Mouse (Mus musculus) yolk sac, embryonic 10.5 days (tissue): ENCODE results near the gene Defb26.
A peak's percentile ranks its signal among the peaks of the same experiment; 100 is the strongest.

Experiments
- DNase-seq: peaks from one replicate; pipeline ENCODE4 v3.0.0-alpha.2; 2017; ENCODE audit warnings: low spot score

Gene Defb26

DNA sequence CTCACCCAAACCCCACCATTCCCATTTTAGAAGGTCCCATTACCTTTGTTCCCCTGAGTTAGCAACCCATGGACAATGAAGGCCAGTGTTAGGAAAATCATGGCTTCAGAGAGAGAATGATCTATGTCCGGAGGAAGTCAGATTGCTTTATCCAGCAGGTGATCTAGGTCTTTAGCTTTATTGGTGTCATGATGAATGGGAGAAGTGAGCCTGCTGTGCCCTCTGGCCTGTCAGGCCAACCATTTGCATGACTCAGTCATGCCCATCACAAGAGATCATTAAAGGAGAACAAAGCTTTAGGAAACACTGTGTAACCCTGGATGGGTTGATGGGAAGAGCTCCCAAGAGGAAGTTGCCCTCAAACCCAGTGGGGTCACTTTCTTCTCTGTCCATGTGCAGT is at the start of gene Defb26:
Gene Defb26, minus strand, starts transcription at position 101 of the 400 bp plus-strand sequence.
- no peak for DNase-seq

DNA sequence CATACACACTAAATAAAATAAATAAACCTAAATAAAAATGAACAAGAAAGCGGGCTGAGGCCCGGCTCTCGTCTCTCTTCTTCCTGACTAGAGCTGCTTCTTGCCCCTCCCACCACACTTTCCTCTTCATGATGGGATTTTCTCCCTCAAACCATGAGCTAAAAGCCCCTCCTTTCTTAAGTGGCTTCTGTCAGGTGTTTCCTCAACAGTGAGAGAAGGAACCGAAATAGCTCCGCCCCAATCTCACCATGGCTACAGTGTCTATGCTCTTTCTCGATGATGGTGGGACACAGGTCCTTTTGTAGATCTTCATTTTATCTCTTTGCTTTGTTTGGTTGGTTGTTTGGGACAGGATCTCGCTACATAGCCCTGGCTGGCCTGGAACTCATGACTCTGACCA is 45.2 kb upstream of the Defb26 start:
- DNase-seq, result no peak

DNA sequence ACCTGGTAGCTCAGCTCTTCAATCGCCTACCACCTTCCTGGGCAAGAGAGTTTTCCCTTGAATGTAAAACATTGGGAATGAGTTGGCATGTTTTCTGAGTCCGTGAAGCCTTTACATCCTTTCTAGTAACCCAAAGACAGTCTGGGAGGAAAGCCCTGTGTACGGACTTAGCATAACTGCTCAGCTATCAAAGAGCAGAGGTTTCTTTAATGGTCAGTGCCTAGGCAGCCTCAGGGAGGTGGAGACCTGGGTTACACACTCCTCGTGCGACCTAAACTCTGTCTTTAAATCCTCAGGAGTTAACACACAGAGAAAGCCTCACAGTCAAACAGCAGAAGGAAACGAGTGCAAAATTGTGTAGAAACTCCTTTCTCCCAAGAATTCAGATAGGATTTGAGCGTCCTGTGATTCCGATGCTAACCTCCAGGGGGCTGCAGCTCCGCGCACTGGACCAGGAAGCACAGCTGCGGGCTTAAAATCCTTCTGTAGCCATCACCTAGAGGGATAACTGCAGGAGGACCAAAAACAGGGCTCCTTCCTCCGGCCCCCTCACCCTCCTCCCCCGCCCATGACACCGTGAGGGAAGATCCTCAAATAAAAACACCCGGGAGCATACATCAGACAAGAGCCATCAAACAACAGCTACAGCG is 42.4 kb upstream of the Defb26 start:
- DNase-seq, result peak; percentile 58

GRCm38 (mm10) chr2:152548124-152548523 is 36.6 kb upstream of the Defb26 start:
- peak; percentile 63 for DNase-seq

DNA sequence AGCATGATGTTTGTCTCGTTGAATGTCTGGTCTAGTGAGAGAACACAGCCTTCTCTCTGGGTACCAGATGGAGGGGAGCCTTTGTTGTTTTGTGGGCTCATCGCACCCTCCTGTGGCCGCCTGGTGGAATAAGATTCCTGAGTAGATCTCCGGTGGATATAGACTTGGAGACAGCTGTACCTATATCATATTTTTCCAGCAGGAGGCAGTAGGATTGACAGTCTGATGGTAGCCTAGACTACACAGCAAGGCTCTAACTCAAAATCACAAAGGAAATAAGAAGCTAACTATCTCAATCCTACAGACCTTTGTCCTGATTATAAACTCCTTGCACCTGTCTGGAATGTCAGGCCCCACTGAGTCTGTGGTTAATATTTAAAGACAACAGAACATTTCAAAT is 33.2 kb upstream of the Defb26 start:
- peak; percentile 67 for DNase-seq

GRCm38 (mm10) chr2:152543478-152543877 is 32.0 kb upstream of the Defb26 start:
- DNase-seq, result no peak

- DNase-seq, result no peak
These were observed 31.4 kb upstream of the Defb26 start for GRCm38 (mm10) chr2:152542897-152543296.

GRCm38 (mm10) chr2:152541979-152542378 is 30.5 kb upstream of the Defb26 start:
- no peak for DNase-seq

- no peak for DNase-seq
These were observed 28.6 kb upstream of the Defb26 start, which contains the start of gene Defb29 for GRCm38 (mm10) chr2:152539944-152540710. Gene Defb29 (minus strand): TSS chr2:152540098.

DNA sequence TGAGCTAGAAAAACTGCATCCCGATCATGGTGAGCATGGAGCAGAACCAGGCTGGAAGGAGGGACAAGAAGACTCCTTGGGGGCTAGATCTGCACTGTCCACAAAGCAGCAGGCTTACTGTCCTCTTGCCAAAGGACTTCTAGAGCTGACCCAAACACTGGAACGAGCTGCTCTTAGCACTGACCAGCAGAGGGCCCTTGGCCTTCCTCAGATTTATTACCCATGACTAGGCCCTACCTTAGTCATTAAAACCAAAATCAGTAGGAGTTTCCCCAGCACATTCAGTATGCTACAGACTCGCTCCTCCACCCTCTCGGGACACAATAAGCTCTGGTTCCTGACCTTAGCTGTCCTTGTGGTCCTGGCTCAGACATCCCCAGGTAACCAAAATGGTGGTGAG is 6.5 kb upstream of the Defb26 start, which contains the start of gene Defb28:
Gene Defb28, plus strand, starts transcription at position 275 of the 400 bp plus-strand sequence.
- no peak for DNase-seq

GRCm38 (mm10) chr2:152516084-152516483 is 4.6 kb upstream of the Defb26 start:
- DNase-seq, result no peak

DNA sequence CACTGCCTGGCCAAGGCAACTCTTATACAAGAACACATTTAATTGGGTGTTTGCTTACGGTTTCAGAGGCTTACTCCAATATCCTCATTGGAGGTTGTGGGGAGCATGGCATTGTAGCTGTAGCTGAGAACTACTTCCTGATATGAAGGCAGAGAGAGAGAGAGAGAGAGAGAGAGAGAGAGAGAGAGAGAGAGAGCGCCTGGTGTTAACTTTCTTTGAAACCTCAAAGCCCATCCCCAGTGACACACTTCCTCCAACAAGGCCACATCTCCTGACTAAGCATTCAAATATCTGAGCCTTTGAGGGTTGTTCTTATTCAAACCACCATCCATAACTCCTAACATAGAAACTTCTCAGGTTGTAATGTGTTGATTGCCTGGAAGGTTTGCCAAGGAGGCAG is 7.5 kb downstream of the Defb26 start:
- no peak for DNase-seq

- no peak for DNase-seq
These were observed 10.6 kb downstream of the Defb26 start for GRCm38 (mm10) chr2:152500863-152501229.

GRCm38 (mm10) chr2:152500204-152500862 is 11.2 kb downstream of the Defb26 start:
- DNase-seq, result no peak

DNA sequence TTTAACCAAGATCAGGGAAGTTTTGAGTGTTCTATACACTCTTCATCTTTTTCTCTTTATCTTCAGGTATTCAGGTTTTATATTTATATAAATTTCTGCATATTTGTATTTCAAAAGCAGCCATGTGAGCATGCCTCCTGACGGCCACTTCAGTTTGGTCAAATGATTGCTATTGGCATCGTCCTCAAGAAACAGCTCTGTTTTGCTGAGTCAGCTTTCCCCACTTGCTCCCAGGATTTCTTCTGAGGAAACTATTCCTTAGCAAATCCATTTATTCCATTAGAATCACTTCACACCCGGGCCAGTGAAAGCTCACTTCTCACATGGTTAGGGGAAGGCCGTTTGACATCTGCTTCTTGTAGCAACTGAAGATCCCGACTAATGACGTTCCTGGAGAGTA is 13.5 kb downstream of the Defb26 start:
- no peak for DNase-seq

GRCm38 (mm10) chr2:152493151-152493550 is 18.3 kb downstream of the Defb26 start:
- no peak for DNase-seq

- no peak for DNase-seq
These were observed 21.5 kb downstream of the Defb26 start, which contains the start of gene Defb22 for GRCm38 (mm10) chr2:152490038-152490437. Gene Defb22 (minus strand): TSS chr2:152490138.

- no peak for DNase-seq
These were observed 24.5 kb downstream of the Defb26 start for GRCm38 (mm10) chr2:152487024-152487423.

DNA sequence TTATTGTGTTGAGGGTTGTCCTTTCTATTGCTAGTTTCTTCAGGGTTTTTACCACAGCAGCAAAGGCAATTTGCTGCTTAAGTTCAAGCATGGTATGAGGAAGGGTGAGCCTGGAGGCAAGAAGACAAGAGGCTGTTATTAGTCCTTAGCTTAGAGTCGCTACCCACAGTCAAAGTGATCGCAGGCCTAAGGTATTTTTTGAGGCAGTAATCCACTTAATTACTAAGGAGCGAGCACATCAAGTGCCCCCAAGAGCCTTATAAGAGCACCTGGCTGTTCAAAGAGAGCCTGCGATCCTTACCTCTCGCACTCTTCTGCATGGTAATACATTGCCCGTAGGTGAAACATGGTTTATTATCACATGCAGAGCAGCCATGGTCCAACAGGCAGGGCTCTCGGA is 29.8 kb downstream of the Defb26 start:
- DNase-seq, result no peak

DNA sequence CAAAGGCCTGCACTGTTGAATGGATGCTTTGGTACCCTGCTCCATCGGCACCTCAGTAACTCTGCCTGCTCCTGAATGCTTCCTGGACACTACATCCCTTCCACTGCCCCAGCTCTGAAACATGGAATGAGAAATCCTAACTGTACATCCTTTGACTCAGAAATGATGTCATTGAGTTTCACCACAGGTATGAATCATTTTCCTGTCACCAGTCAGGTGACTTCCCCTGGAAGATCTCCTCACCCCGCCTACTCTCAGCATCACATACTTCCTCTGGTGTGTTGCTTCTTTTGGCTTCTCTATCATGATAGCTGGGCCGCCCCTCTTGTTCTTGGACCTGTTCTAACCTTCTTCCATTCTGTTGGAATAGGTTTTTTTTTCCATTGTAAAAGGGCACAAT is 30.6 kb downstream of the Defb26 start:
- no peak for DNase-seq

- no peak for DNase-seq
These were observed 34.7 kb downstream of the Defb26 start, which contains the start of gene Defb20 for GRCm38 (mm10) chr2:152476763-152477162. Gene Defb20 (plus strand): TSS chr2:152477063.

GRCm38 (mm10) chr2:152472434-152472833 is 39.1 kb downstream of the Defb26 start:
- no peak for DNase-seq

DNA sequence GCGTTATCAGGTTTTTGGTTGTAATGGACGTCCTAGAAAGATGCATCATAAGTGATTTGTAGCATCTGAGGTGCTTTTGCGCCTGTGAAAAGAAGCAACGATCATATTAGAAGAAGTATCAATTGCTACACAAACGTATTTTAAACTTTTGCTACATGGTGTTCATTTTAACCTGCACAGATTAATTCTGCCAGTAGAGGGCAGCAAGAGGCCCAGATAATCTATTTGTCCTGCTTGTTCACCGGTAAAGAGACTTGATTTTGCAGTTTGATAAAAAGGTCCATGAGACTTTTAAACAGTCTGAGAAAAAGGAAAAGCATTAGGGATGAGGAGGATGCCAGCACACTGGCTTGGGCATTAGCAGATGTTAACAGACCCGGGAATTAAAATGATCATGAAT is 40.5 kb downstream of the Defb26 start:
- peak; percentile 7 for DNase-seq
